Mouse (Mus musculus): ENCODE measurements at regions not wholly inside any gene's neighbourhood (a gene's known extent, or its start where the extent isn't known, plus 50 kb on each side); places are given as distances from the start of the nearest gene placed in this dataset.
A peak's percentile ranks its signal among the peaks of the same experiment; 100 is the strongest.

- DNase-seq = peak; percentile 45
Measured at GRCm38 (mm10) chr14:48330965-48331622, 114.8 kb upstream of the Tmem260 start.

DNA sequence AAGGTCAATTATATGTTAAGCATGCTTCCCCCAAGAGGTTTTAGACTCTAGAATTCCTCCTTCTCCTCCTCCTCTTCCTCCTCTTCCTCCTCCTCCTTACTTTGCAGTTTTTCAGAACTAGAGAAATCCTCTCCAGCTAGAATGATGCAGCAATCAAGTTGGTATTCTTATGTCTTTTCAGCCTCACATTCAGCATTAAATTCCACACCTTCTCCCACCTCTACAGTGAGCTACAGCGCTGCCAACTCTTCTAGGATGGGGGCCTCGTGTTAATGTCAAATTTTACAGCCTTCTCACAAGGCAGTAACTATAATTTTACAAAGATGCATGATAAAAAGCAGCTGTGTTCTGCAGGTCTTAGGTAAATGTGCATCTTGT, 114.3 kb upstream of the Tmem260 start:
- no peak for DNase-seq

DNA sequence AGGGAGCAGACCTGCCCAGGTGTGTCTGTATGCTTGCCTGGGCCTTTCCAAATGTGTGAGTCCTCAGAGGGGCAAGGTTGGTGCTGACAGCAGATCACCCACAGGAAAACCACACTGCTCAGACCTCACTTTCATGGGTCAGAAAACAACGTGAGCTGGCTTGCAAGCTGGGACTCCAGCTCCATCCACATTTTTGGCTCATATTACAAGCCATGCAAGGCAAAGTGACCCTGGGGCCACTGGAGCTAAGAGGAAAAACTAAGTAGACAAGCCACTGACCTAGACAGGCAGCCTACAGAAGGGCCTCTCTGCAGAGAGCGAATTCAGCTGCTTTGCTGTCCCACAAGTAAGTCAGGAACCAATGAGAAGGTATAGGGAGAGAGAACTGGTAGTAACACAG, 113.7 kb upstream of the Tmem260 start:
- peak; percentile 36 for DNase-seq

DNA sequence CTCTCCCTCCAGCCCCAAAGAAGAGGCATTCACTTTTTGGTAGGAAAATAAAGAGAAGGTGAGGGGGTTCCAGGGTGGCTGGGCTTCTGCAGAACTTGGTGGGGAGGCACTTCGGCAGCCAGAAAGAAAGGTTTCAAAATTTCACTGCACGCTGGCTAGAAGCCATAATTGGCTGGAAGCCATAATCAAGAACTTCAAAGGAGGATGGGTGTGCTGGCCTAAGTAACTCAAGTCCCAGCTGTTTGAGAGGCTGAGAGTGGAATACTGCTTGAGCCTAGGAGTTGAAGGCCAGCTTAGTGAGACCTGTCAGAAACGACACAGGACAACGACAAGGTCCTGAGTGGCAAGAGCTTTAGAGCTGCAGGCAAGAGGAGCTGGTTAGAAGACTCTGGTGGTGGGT, 113.3 kb upstream of the Tmem260 start:
- DNase-seq = peak; percentile 64

DNA sequence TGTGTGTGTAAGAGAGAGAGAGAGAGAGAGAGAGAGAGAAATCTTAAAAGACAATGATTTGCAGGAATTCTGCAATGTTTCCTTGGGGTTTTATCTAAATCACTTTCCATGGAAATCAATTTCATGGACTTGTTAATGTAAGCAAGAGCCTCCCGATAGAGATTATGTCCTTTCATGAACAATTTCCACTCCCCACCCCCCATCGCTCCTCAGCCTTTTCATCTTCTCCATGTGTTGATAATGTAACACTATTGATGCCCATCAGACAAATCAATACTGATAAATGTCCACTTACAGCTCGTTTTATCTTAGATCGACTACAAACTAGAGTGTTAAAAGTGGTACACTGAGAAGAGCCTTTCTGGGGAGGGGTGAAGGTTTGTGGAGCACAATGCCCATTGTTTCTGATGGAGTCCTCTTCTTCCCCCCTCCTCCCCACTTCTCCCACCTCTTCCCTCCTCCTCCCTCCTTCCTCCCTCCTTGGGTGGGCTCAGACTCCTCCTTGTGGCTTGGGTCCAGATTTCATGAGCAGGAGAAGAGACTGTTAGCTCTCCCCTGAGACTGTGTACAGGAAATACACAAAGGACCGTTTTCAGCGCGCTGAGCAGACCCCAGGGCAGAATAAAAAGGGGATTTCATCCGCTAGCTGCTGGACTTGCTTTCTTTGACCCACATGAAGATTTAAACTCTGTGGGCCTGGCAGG, 111.7 kb upstream of the Tmem260 start:
- DNase-seq = no peak

- no peak for DNase-seq
Measured at GRCm38 (mm10) chr14:48339434-48339833, 106.5 kb upstream of the Tmem260 start.

DNA sequence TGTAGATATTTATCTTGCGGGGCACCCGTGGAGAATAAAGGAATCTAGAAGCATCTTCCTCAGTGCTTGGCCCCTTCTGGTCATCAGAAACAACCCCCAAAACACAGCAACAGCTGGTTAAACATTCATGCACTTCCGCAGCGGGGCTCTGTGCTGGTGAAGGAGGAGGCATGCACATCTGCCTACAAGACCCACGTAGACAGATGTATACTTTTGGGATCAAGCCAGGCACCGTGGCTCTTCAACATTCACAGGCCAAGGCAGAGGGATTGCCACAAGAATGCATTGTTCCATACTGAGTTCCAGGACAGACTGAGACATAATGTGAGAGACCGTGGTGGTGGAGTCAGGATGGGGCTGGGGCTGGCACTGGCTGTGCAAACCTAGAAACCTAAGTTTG, 103.0 kb upstream of the Tmem260 start:
- no peak for DNase-seq

DNA sequence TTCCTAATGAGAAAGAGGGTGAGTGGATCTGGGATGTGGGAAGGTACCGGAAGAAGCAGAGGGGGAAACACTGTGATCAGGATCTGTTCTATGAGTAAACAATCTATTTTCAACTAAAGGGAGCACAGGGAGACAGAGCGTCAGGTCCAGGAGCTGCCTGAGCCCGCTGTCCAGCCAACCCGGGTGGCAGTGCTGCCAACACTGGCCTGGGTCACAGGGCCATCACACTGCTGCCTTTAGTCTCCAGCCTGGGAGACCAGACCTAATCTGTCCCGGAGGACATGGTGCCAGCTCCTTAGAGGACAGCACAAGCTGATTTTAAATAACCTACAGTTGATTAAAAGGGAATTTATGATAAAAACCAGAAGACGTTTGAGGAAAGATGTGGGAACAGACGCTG, 100.0 kb upstream of the Tmem260 start:
- peak; percentile 38 for DNase-seq

GRCm38 (mm10) chr14:48349392-48350044, 96.4 kb upstream of the Tmem260 start:
- DNase-seq = no peak

DNA sequence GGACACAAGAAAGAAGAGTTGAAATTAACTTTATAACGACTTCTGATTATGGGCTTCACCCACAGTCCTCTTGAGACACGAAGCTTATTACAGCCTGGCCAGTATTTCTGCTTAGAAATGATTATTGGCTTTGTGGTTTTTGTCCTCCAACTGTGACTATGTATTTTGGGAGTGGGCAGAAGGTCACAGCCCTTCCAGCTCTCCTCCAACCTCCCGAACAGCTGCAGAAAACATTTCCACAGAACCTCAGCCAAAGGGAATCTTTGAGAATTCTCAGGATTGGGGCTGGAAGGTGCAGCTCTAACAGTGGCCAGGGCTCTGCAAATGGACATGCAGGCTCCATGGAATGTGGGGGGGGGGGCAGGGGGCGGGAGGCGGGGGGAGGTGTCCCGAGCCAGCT, 94.3 kb upstream of the Tmem260 start:
- no peak for DNase-seq

GRCm38 (mm10) chr14:48352825-48353224, 93.1 kb upstream of the Tmem260 start:
- no peak for DNase-seq

DNA sequence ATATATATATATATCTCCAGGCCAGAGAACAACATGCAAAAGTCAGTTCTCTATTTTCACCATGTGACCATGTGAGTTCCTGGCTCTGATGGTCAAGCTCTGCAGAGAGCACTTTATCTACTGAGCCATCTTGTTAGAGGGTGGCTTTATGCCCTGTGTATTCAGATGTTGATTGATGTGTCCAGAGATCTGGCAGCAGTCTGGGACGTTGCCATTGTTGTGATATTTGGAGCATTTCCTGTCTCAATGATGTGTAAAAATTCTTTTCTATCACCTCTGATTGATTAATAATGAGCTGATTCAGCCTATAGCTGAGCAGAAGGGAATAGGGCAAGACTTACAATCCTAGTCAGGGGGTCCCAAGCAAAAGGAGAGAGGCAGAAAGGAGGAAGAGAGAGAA, 91.7 kb upstream of the Tmem260 start:
- no peak for DNase-seq

GRCm38 (mm10) chr14:48357441-48357840, 88.5 kb upstream of the Tmem260 start:
- DNase-seq = no peak

- DNase-seq = peak; percentile 44
Measured at GRCm38 (mm10) chr14:48358487-48359159, 87.3 kb upstream of the Tmem260 start.

DNA sequence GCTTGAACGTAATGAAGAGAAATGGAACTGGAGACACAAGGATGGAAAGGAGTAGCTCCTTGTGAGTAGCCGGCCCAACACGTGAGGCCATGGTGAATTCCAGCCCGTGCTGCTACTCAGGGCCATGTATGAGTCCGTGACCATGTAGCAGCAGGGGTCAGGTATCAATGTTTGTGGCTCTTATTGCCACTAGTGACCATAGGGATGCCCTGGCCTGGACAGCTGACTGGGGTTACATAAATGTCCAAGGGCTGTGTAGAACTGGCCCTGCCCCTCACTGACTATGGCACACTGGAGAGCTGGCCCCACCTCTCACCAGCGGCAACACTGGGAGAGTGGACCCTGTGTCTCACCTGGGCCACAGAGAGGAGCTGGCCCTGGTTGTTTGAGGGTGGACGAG, 84.1 kb upstream of the Tmem260 start:
- DNase-seq = no peak

- peak; percentile 80 for DNase-seq
Measured at GRCm38 (mm10) chr14:48367006-48367405, 78.9 kb upstream of the Tmem260 start.

DNA sequence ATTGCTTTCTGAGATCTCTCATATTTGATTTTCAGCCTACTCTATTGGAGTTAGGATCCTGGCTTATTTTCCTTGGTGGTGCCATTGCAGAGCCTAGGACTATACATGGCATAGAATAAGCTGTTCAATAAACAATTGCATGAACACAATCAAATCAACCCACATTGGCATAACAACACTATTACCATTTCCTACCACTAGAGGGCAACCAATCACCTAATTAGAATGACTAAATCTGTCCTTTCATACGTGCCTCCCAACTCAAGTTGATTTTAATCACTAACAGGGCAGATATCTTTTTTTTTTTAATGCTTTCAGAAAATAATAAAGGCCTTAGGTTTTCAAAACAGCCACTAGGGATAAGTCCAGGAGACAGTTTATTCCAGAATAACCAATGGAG, 75.6 kb upstream of the Tmem260 start:
- peak; percentile 13 for DNase-seq

- DNase-seq = peak; percentile 64
Measured at GRCm38 (mm10) chr14:48371766-48372165, 74.2 kb upstream of the Tmem260 start.

- DNase-seq = no peak
Measured at GRCm38 (mm10) chr14:48376112-48376511, 69.8 kb upstream of the Tmem260 start.
